Mouse (Mus musculus) cortical plate, adult 2 months (tissue): ENCODE results near the gene Lamb3.

Source experiments
- CTCF ChIP-seq: fragments of 200-500 bp; IDR thresholded peaks from 2 replicates; pipeline ENCODE4 v1.5.1; 2011; ENCODE audit warnings: mild to moderate bottlenecking, control low read depth, low read length; ENCODE audit not compliant: insufficient read depth; ENCODE audit errors: extremely low read depth
- POLR2A ChIP-seq: fragments of 200-500 bp; IDR thresholded peaks from 2 replicates; pipeline ENCODE4 v1.6.1; 2011; ENCODE audit warnings: mild to moderate bottlenecking, low read length, control low read depth; ENCODE audit not compliant: insufficient read depth; ENCODE audit errors: extremely low read depth

DNA sequence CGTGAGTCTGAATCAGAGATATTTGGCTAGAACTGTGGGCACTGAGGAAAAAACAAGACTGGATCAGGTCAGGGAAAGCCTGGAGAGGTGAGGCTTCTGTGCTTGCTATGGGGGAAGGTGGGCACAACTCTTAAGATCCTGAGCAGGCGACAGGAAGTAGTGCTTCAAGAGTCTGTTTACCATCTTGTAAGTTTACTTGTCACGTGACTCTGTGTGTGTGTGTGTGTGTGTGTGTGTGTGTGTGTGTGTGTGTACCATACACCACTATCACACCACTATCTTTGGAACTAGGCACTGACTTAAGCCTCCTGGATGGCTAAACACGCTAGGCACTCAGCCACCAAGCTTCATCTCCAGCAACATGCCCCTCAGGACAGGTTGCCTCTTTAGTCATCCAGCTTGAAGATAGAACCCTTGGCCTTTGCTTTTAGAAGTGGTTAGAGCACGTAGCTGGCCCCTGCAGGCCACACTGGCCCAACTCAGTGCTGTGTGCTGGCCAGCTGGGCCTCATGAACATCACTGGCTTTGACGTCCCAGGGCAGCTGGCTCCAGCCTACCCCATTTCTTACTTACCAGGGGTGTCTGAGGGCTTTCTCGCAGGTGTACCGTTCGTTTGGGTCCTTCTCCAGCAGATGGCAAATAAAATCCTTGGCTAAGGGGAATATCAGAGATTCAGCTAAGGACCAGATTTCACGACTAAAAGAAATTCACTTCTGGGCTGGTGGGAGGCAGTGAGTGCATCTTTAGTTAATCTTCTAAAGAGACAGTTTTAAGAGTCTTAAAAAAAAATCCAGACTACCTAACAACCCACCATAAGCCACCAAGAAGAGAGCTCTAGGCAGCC is 142.4 kb downstream of the Lamb3 start:
- no peak for TF ChIP-seq CTCF
- TF ChIP-seq POLR2A, result no peak
